14 mouse cellular contexts compared by ENCODE assay signal in genomic region chr5:111133754-111134153, GRCm38 (mm10).
"Had no signal": no experiment of that assay in that cellular context is flagged by ENCODE, and none has a peak within 500 bp of the region (broad histone marks: within the 10 kb centered on the region; RNA-seq: fewer than 3 reads in every experiment).

No protein-coding gene starts in this region.

- DNase-seq: kidney, postnatal 10 days; left cerebral cortex, postnatal 4 days; liver, embryonic 13.5 days; lung, adult 2 months; thymus, adult 18-20 months; thymus, postnatal 36 days had no signal

- H3K9ac ChIP-seq: limb, embryonic 13.5 days; liver, embryonic 13.5 days; midbrain, embryonic 13.5 days; neural tube, embryonic 13.5 days had no signal

- H3K4me1 ChIP-seq: liver, embryonic 13.5 days had no signal

- H3K4me3 ChIP-seq: limb, embryonic 13.5 days; liver, embryonic 13.5 days; megakaryocyte, embryonic 14.5 days; midbrain, embryonic 10.5 days; midbrain, embryonic 13.5 days; myocyte; neural tube, embryonic 13.5 days had no signal

- ATAC-seq: intestine, postnatal 0 days; midbrain, embryonic 13.5 days; midbrain, embryonic 16.5 days had no signal

- H3K36me3 ChIP-seq: liver, embryonic 13.5 days; midbrain, embryonic 10.5 days; midbrain, embryonic 13.5 days had no signal

- H3K27me3 ChIP-seq: limb, embryonic 13.5 days; liver, embryonic 13.5 days; midbrain, embryonic 13.5 days; neural tube, embryonic 13.5 days had no signal

- H3K9me3 ChIP-seq: limb, embryonic 13.5 days; liver, embryonic 13.5 days; midbrain, embryonic 10.5 days; midbrain, embryonic 13.5 days; neural tube, embryonic 13.5 days had no signal

- H3K27ac ChIP-seq: limb, embryonic 13.5 days; liver, embryonic 13.5 days; midbrain, embryonic 10.5 days; midbrain, embryonic 13.5 days; neural tube, embryonic 13.5 days had no signal

- H3K4me2 ChIP-seq: limb, embryonic 13.5 days; liver, embryonic 13.5 days; midbrain, embryonic 13.5 days; neural tube, embryonic 13.5 days had no signal
